Mouse (Mus musculus) brain, embryonic 14.5 days (tissue): ENCODE data around the gene Tsr2.

Source experiments
- CTCF ChIP-seq: fragments of 200-500 bp; IDR thresholded peaks from 2 replicates; pipeline ENCODE4 v1.5.1; 2012; ENCODE audit warnings: inconsistent platforms, mild to moderate bottlenecking, moderate library complexity, borderline replicate concordance; ENCODE audit not compliant: insufficient read depth, insufficient read length; ENCODE audit errors: extremely low read depth
- POLR2A ChIP-seq: fragments of 200-500 bp; IDR thresholded peaks from 2 replicates; pipeline ENCODE4 v1.6.1; 2012; ENCODE audit warnings: mild to moderate bottlenecking, inconsistent platforms, borderline replicate concordance; ENCODE audit not compliant: poor library complexity, insufficient read depth, insufficient read length, severe bottlenecking; ENCODE audit errors: extremely low read depth

- no peak for TF ChIP-seq CTCF
- no peak for TF ChIP-seq POLR2A
Measured at GRCm38 (mm10) chrX:151061615-151062299, 34.6 kb downstream of the Tsr2 start.
